Mouse (Mus musculus) ES-E14 (cell line): Measurements from ENCODE around the gene Dock9.

Source experiments
- CHD2 ChIP-seq: IDR thresholded peaks from 2 replicates; pipeline ENCODE4 v1.6.1; 2014; ENCODE audit warnings: mild to moderate bottlenecking, low read depth, low read length, inconsistent platforms
- HCFC1 ChIP-seq: IDR thresholded peaks from 2 replicates; pipeline ENCODE4 v1.6.1; 2012; ENCODE audit warnings: low read length, inconsistent platforms, borderline replicate concordance; ENCODE audit not compliant: insufficient read depth
- MAFK ChIP-seq: IDR thresholded peaks from 2 replicates; pipeline ENCODE4 v1.6.1; 2014; ENCODE audit warnings: mild to moderate bottlenecking, low read depth, low read length, inconsistent platforms; ENCODE audit not compliant: insufficient read depth
- ZC3H11A ChIP-seq: IDR thresholded peaks from 2 replicates; pipeline ENCODE4 v1.6.1; 2012; ENCODE audit warnings: low read depth, mild to moderate bottlenecking, inconsistent platforms, low read length, borderline replicate concordance

DNA sequence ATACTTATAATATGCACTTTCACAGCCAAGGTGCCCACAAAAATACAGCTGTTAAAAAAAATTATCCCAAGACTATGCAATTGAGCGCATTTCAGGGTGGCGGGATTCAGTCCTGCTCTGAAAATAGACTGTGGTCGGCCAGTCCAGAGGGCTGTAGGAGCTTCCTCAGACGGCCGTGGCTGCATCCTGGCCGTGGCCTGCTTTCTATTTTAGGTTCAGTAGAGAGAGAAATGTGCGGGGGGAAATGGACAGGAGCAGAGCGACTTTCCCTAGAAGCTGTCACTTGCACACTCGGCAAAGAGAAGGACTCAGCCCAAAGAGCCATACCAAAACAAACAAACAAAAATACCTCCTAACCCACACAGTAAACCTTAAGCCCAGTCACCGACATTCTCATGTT is 151.0 kb downstream of the Dock9 start:
- TF ChIP-seq ZC3H11A (no peak), HCFC1 (no peak), CHD2 (no peak), MAFK (no peak)
